Mouse (Mus musculus) neural tube, embryonic 10.5 days (tissue): Measurements from ENCODE around the gene Fam111a.
"Not testable (repeated sequence)": the region's sequence is repeated elsewhere in the genome, so short reads cannot be mapped to it uniquely, and the experiment has no call there.

Experiments used
- DNase-seq: peaks from one replicate; pipeline ENCODE4 v3.0.0-alpha.2; 2017; ENCODE audit warnings: low spot score; ENCODE audit errors: extremely low spot score

Gene Fam111a

DNA sequence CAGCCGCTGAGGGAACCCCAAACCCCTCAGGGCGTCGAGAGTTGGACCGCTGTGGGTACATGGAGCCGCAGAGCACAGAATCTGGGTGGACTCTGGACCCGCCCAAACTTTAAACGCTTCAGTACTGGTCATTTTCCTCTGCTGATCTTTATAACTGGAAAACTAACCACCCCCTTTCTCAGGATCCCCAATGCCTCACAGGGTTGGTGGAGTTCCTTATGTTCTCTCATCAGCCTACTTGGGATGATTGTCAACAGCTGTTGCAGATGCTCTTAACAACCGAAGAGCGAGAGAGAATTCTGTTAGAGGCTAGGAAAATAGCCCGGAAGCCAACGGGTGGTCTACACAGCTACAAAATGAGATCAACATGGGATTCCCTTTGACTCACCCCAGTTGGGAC, at the start of gene Fam111a:
Gene Fam111a, plus strand, starts transcription at position 301 of the 400 bp plus-strand sequence.
- DNase-seq, result not testable (repeated sequence)

DNA sequence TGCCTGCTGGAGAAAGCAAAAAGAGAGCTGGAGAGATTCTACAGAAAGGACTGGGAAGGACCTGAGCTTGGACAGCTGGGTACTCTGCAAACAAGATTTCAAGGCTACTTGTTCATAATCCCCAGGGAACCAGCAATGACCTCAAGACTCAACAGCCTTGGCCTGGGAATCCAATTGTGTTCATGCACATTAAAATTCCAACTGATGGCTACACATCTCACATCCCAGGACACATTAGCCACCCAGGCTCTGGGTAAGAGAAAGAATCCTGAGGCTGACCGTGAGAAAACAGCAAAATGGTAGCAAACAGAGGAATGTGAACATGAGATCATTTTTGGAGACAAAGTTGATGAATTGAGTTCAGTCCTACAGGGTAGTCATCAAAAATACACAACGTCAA, 49.3 kb upstream of the Fam111a start:
- no peak for DNase-seq

- DNase-seq, result no peak
Measured at GRCm38 (mm10) chr19:12497909-12498308, 47.6 kb upstream of the Fam111a start.

GRCm38 (mm10) chr19:12498321-12498720, 47.2 kb upstream of the Fam111a start:
- DNase-seq, result no peak

DNA sequence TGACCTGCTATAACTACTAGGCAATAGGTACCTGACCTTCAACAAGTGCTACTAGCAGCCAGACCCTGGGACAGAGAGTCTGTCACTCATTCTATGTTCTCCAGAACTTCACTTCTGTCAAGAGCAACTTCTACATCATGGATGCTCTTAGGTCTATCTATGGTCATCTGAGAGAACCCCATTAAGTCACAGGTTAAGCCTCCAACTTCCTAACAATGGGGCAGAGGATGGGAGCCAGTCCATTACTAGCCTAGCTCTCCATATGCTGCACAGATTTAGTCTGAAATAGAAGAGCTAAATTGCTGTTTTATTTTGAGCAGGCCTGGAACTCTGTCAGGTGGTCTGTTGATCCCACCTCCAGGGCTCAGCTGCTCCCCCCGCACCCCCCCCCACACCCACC, 46.6 kb upstream of the Fam111a start:
- DNase-seq, result no peak

DNA sequence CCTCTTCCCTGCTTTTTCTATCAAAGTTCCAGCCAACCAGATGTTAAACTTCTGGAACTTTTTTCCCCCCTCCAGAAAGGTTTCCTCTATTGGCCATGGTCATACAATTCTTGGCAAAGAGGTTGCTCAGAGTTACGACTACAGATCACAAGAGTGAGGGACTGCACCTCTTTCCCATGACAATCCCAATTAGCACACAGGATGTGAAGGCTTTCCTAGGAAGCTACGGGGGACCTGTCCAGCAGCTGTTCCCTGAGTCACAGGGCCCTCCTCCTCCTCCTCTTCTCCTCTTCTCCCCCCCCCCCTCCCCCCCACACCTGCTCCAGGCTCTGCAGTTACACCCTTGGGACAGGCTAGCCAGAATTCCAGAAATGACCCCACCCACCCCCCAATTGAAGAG, 46.1 kb upstream of the Fam111a start:
- no peak for DNase-seq

GRCm38 (mm10) chr19:12500124-12500523, 45.4 kb upstream of the Fam111a start:
- peak; percentile 57 for DNase-seq

- peak; percentile 68 for DNase-seq
Measured at GRCm38 (mm10) chr19:12500881-12501311, 44.6 kb upstream of the Fam111a start.

- DNase-seq, result peak; percentile 95
Measured at GRCm38 (mm10) chr19:12501370-12502347, 43.9 kb upstream of the Fam111a start, which contains the start of gene Dtx4. Gene Dtx4, minus strand, starts transcription at chr19:12501454.

GRCm38 (mm10) chr19:12502756-12503155, 42.8 kb upstream of the Fam111a start:
- DNase-seq, result no peak

- DNase-seq, result no peak
Measured at GRCm38 (mm10) chr19:12514621-12515020, 30.9 kb upstream of the Fam111a start.

- peak; percentile 68 for DNase-seq
Measured at GRCm38 (mm10) chr19:12517671-12518540, 27.6 kb upstream of the Fam111a start.

DNA sequence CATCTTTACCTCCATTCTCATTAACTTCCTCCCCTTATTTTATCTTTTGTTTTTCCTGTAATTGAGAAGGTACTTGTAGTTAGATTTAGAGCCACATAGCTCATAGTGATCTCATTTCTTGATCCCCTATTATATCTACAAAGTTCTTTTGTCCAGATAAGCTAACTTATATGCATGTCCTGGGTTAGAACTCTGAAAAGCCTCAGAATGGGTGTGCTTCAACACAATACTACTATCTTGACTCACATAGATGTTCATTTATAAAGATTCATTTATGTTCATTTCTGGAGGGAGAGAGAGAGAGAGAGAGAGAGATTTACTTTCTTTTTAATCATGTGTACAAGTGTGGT, 27.0 kb upstream of the Fam111a start:
- no peak for DNase-seq

GRCm38 (mm10) chr19:12523377-12523776, 22.2 kb upstream of the Fam111a start:
- no peak for DNase-seq

DNA sequence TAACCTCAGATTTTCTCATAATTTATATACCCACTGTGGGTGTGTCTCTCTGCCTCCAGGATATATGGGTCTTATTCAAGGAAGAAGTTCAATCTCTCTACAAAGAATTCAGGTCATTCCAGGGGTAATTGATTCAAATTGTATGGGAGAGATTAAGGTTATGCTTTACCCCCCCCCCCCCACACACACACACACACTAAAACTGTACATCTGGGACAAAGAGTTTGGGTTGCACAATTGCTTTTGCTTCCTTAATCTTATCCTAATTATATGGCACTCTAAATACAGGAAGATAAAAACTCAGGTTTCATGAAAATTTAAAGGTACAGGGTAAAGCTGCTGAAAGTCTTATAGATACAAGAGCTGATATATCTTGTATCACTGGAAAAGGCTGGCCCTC, 8.4 kb upstream of the Fam111a start:
- DNase-seq, result no peak

DNA sequence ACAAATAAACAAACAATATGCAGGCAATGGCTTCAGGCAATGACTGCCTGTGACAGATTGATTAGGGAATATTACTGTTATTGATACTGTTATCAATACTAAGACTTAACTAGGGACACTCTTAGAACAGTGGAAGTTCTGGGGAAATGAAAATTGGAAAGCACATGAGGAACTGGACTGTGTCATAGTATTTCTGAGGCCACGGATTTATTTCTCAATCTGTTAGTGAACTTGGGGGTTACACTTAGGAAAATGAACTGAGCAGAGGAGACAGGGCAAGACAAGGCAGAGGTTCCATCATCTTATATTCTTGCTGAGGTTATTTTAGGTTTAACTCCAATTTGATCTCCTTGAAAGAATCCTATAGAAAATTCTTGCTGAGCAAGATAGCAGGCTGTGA, 5.6 kb upstream of the Fam111a start:
- no peak for DNase-seq

DNA sequence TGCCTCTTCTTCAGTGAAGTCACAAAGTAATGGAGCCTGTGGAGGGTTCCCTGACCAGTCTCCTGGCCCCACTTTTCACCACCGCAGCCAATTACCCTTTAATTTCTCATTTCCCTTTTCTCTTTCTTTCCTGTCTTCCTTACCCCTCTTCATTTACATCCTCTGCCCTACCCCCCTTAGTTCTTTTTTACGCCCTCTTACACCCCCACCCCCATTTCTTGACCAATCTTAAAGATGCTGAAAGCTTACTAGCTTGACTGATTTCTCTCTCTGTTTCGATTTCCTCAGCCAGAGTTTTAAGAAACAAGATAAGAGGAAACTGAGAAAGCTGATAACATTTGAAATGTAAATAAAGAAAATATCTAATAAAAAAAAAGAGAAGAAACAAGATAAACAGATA, 4.8 kb upstream of the Fam111a start:
- DNase-seq, result no peak

DNA sequence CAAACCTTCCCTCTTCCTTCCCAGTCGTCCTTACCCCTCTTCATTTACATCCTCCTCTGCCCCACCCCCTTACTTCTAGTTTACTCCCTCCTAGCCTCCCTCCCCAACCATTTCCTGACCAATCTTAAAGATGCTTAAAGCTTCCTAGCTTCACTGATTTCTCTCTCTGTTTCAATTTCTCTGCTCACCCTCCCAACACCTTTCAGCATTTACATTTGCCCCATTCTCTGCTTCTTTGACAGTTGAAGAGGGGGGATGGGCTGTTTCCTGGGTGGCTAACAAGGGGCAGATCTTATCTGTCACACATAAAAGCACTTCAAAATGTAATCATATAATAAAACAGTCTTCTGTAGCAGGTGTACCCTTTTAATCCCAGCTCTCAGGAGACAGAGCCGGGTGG, 3.9 kb upstream of the Fam111a start:
- DNase-seq, result no peak

- DNase-seq, result no peak
Measured at GRCm38 (mm10) chr19:12549166-12549565, 3.6 kb downstream of the Fam111a start.

DNA sequence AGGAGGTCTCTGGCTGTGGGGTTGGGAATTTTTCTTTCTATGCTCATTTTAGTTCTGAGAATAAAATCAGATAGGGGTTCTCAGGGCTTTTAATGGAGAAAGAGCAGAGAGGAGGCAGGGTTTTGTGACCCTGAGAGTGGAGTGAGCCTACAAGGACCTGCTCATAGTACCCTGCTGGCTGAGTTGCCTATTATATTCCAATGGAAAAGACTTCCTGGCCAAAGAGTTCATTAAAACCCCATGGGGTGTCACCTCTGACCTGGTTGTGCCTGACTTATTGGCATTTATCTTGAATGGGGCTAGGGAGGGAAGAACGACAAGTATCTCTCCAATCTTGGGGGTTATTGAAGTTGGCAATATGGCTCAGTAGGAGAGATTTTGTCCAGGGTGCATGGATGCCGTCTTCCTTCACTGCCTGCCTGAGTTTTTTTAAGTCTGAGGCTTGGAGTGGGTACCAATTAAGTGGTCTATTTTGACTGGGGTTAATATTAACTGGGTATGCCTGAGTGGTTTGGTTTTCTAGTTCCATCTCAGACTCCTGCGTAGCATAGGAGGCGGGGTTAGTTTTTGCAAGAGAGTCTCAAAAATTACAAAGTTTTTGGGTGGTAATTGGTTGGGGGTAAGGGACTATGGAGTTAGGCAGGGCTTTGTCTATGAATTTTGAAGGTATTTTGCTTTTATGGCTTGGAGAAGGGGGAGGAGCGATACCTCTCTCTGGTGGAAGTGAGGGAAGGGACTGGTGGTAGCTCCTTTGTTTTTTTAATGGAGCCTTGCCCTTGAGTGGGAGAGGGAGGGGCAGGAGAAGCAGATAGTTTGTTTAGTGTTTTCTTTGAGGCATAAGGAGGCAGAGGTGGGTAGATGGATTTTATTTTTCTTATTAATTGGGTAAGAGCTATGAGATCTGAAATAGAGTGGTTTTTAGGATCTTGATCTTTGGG, 4.7 kb downstream of the Fam111a start:
- no peak for DNase-seq

GRCm38 (mm10) chr19:12556293-12556692, 10.8 kb downstream of the Fam111a start:
- DNase-seq, result no peak
